Mouse (Mus musculus): ENCODE data around the gene Hoxd9. TPM values are rescaled to one million over a fixed set of nuclear protein-coding genes. Genes with fewer than 3 reads are reported as not detected.

The Hoxd9 gene
- total and polyA plus RNA-seq, 2 experiments from 2014 or later, result 0.12 to 0.84 TPM

DNA sequence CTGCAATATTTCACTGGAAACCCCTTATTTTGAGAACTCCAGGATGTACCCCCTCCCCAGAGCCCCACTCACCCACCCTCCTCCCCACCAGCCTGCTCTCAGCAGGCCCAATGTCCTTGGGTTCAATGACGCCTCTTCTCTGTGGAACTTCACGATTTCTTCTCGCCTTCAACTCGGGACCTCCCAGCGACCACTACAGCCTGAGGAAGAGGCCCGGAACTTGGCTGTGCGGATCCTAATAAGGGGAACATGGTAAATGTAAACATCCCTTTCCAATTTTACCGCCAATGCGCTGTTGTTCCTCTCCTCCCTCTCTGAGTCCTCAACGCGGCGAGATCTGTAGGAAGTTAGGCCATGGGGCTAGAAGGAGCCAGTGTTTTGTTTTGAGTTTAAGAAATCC lies 13.4 kb upstream of the Hoxd9 start:
- WGBS, result 7% methylated on average over 12 of the region's 12 CpGs
- TF ChIP-seq EP300 (IDR thresholded peaks at IDR 0.05; ENCODE audit: low read depth), result no peak
- TF ChIP-seq CTCF (IDR thresholded peaks at IDR 0.05; ENCODE audit: low read depth), result no peak
- Histone ChIP-seq H3K27me3 (ENCODE audit: control insufficient read depth, insufficient read depth, low read length) (peaks cover 99% of the 10 kb centered on the region), H3K4me3 (ENCODE audit: low read depth, low read length) (no peak overlapping the region), H3K9me3 (replicated peaks; ENCODE audit: control insufficient read depth, low read length) (no peaks in the 10 kb centered on the region), H3K4me2 (ENCODE audit: low read depth, low read length) (no peak overlapping the region), H3K36me3 (replicated peaks; ENCODE audit: control insufficient read depth, insufficient read depth, low read length) (no peaks in the 10 kb centered on the region), H3K27ac (ENCODE audit: low read depth) (no peak overlapping the region), H3K9ac (replicated peaks; ENCODE audit: low read depth, low read length) (no peak overlapping the region), H3K4me1 (ENCODE audit: control insufficient read depth, insufficient read depth) (peaks cover 9% of the 10 kb centered on the region; the same call in 1 of the 2 replicates)
- ATAC-seq (ENCODE audit: insufficient read depth, low read depth), result no peak
- no peak for DNase-seq (ENCODE audit: low spot score)

DNA sequence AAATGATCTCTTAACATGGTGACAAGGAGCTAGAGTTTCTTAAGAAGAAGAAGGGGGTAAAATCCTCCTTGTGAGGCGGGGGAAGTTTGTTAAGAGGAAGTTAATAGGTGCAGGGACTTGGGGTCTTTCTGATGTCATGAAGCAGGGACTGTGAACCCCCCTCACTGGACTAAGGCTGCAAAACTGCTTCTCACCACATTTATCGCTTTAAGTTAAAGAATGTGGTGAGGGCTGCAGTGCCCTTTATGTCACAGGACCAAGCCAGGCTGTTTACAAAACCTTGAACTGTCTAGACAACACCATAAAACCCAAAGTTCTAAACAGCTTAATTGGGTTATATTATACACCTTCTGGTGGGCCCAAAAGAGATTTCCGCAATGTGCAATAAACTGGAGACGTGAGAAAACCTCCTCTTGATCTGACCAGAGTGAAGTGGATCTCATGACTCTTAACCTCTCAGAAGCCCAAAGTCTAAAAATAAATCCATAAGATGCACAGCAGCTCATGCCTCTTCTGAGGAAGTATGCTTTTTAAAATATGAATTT lies 12.4 kb upstream of the Hoxd9 start:
- 15% methylated on average over 4 of the region's 4 CpGs for WGBS
- Histone ChIP-seq H3K4me2 (ENCODE audit: low read depth, low read length) (no peak overlapping the region), H3K4me3 (ENCODE audit: low read depth, low read length) (no peak overlapping the region)

DNA sequence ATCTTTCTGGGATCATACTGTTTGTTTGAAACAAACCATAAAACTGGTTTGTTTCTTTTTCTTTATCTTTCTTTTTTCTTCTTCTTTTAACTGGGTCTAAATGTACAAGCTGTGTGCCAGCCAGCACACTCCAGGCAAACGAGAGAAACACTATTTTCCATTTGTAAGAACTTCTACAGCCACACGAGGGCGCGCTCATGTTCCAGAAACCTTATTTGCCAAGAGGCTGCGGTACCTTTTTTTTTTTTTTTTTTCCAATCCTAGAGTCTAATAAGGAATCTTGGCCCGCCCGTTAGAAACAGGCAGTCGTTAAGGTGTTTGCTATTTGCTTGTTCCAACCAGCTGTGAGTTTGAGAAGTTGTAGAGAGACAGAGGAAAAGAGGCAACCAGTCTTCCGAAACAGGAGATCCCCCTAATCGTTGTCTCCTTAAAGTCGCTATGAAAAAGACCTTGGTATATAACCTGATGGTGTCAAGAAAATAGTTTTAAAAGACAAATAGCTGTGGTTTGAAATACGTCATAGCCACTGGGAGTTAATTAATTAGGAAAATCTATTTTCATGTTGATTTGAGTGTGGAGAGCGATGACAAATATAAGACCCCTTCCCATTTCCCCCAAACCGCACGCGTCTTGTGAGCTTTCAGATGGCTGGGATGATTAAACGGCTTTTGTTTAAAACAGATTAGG lies 11.1 kb upstream of the Hoxd9 start:
- H3K36me3 ChIP-seq (replicated peaks; ENCODE audit: control insufficient read depth, insufficient read depth, low read length), result no peaks in the 10 kb centered on the region
- ATAC-seq (ENCODE audit: insufficient read depth, low read depth) (no peak), DNase-seq (ENCODE audit: low spot score) (peak; percentile 69)
- peaks cover 9% of the 10 kb centered on the region; the same call in 1 of the 2 replicates for H3K4me1 ChIP-seq (ENCODE audit: control insufficient read depth, insufficient read depth)
- no peak overlapping the region for H3K4me2 ChIP-seq (ENCODE audit: low read depth, low read length)
- H3K9me3 ChIP-seq (replicated peaks; ENCODE audit: control insufficient read depth, low read length), result no peaks in the 10 kb centered on the region
- TF ChIP-seq EP300 (IDR thresholded peaks at IDR 0.05; ENCODE audit: low read depth) (no peak), CTCF (IDR thresholded peaks at IDR 0.05; ENCODE audit: low read depth) (peak; percentile 56)
- 7% methylated on average over 17 of the region's 17 CpGs for WGBS
- H3K4me3 ChIP-seq (ENCODE audit: low read depth, low read length), result no peak overlapping the region
- no peak overlapping the region for H3K9ac ChIP-seq (replicated peaks; ENCODE audit: low read depth, low read length)
- H3K27ac ChIP-seq (ENCODE audit: low read depth), result no peak overlapping the region
- H3K27me3 ChIP-seq (ENCODE audit: control insufficient read depth, insufficient read depth, low read length), result peaks cover 99% of the 10 kb centered on the region

More for the DNA sequence above, 12.4 kb upstream of the Hoxd9 start:
- DNase-seq (ENCODE audit: low spot score), result no peak
- Histone ChIP-seq H3K4me1 (ENCODE audit: control insufficient read depth, insufficient read depth) (peaks cover 9% of the 10 kb centered on the region; the same call in 1 of the 2 replicates), H3K27me3 (ENCODE audit: control insufficient read depth, insufficient read depth, low read length) (peaks cover 99% of the 10 kb centered on the region), H3K27ac (ENCODE audit: low read depth) (no peak overlapping the region), H3K9ac (replicated peaks; ENCODE audit: low read depth, low read length) (no peak overlapping the region), H3K9me3 (replicated peaks; ENCODE audit: control insufficient read depth, low read length) (no peaks in the 10 kb centered on the region), H3K36me3 (replicated peaks; ENCODE audit: control insufficient read depth, insufficient read depth, low read length) (no peaks in the 10 kb centered on the region)
- no peak for ATAC-seq (ENCODE audit: insufficient read depth, low read depth)
- TF ChIP-seq EP300 (IDR thresholded peaks at IDR 0.05; ENCODE audit: low read depth), result no peak
- TF ChIP-seq CTCF (IDR thresholded peaks at IDR 0.05; ENCODE audit: low read depth), result no peak

DNA sequence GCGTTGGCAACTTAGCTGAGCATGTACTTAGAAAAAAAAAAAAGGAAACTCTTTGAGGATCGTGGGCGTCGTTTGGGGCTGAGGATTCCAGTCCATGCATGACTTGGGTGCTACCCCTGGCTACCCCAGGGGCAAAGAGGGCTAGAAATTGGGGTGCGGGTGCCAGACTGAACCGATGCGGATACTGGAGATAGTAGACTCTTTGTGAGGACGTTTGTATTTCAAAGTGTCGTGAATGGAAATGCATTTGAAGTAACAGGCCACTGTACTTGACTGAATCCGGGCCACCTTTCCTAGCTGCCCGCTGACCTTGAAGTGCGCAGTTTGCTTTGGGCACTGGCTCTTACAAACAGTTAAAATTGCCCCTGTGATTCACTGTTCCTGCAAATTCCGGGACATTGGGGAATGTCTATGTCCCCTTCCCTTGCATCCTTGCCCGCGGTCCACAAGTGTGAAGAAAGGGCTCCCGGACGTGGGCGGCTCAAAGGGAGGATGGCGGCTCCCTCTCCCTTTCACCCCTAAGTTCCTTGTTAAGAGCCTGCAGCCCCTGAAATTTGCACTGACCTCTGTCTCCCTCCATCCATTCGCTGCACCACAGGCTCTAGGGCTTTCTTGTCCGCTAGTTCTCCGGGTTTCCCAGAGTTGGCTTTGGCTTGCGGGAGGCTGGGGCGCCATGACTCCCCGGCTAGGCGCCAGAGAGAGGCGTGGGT lies 10.4 kb upstream of the Hoxd9 start:
- H3K27ac ChIP-seq (ENCODE audit: low read depth), result no peak overlapping the region
- DNase-seq (ENCODE audit: low spot score) (no peak), ATAC-seq (ENCODE audit: insufficient read depth, low read depth) (no peak)
- peaks cover 4% of the 10 kb centered on the region; the same call in 1 of the 2 replicates for H3K4me1 ChIP-seq (ENCODE audit: control insufficient read depth, insufficient read depth)
- no peaks in the 10 kb centered on the region for H3K36me3 ChIP-seq (replicated peaks; ENCODE audit: control insufficient read depth, insufficient read depth, low read length)
- no peaks in the 10 kb centered on the region for H3K9me3 ChIP-seq (replicated peaks; ENCODE audit: control insufficient read depth, low read length)
- 2% methylated on average over 27 of the region's 27 CpGs for WGBS
- no peak for TF ChIP-seq CTCF (IDR thresholded peaks at IDR 0.05; ENCODE audit: low read depth)
- no peak for TF ChIP-seq EP300 (IDR thresholded peaks at IDR 0.05; ENCODE audit: low read depth)
- H3K9ac ChIP-seq (replicated peaks; ENCODE audit: low read depth, low read length), result no peak overlapping the region
- H3K4me3 ChIP-seq (ENCODE audit: low read depth, low read length), result 0 out of 2 replicates have a peak overlapping the region, but pooled peaks have one; percentile 3
- no peak overlapping the region for H3K4me2 ChIP-seq (ENCODE audit: low read depth, low read length)
- H3K27me3 ChIP-seq (ENCODE audit: control insufficient read depth, insufficient read depth, low read length), result peaks cover 99% of the 10 kb centered on the region

DNA sequence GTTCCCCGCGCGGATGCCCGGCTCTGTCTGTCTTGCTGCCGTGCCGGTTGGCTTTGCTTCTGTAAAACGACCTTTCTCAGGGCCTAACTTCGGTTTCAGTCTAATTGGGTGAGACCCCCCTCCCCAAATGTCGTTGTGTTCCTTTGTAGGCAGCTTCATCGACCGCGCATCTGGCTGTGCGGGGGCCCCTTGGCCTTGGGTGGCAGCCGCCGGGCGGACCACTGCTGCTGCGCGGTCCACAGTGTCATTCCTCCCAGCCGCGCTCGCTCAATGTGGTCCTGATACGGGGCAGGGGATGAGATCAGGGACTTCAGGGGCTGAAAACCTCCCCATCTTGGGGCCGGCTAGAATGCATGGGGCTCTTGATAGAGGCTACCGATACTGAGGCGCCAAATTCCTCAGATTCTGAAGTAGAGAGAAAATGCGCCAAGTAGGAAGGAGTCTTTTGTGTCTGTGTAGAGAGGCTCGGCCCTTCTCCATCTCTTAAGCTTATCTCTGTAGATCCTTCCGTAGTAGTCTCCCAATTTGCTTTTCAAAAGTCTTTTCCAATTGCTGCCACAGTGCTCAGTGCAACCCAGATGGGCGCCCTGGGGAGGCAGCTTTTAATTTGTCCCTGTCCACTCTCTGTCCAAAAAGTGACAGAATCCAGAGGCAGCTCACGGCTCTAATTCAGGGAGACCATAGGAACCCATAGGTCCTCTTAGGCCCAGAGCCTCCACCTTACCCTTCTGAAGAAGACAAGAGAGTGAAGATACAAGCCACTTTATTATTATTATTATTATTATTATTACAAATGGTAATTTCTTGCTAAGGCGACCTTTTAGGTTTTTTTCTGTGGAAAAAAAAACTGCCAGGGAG lies 9.6 kb upstream of the Hoxd9 start:
- Histone ChIP-seq H3K36me3 (replicated peaks; ENCODE audit: control insufficient read depth, insufficient read depth, low read length) (no peaks in the 10 kb centered on the region), H3K4me1 (ENCODE audit: control insufficient read depth, insufficient read depth) (no peaks in the 10 kb centered on the region), H3K4me2 (ENCODE audit: low read depth, low read length) (no peak overlapping the region), H3K27ac (ENCODE audit: low read depth) (no peak overlapping the region), H3K9ac (replicated peaks; ENCODE audit: low read depth, low read length) (no peak overlapping the region), H3K27me3 (ENCODE audit: control insufficient read depth, insufficient read depth, low read length) (peaks cover 99% of the 10 kb centered on the region), H3K4me3 (ENCODE audit: low read depth, low read length) (0 out of 2 replicates have a peak overlapping the region, but pooled peaks have one; percentile 3), H3K9me3 (replicated peaks; ENCODE audit: control insufficient read depth, low read length) (no peaks in the 10 kb centered on the region)
- no peak for ATAC-seq (ENCODE audit: insufficient read depth, low read depth)
- no peak for TF ChIP-seq CTCF (IDR thresholded peaks at IDR 0.05; ENCODE audit: low read depth)
- no peak for DNase-seq (ENCODE audit: low spot score)
- WGBS, result 2% methylated on average over 31 of the region's 31 CpGs

Data from heart, postnatal 0 days (tissue).